Mouse (Mus musculus) macrophage (primary cell): ENCODE results near the gene Pou1f1. TPM values are rescaled to one million over a fixed set of nuclear protein-coding genes. Genes with fewer than 3 reads are reported as not detected.

ENCODE experiments used
- H3K27ac ChIP-seq: fragments of 350-480 bp; formaldehyde crosslinking; 2 replicates; pipeline ENCODE4 v1.9.0; 2021
- H3K36me3 ChIP-seq: fragments of 350-480 bp; formaldehyde crosslinking; 2 replicates; pipeline ENCODE4 v1.9.0; 2021; ENCODE audit errors: inconsistent target
- H3K4me3 ChIP-seq: fragments of 350-480 bp; formaldehyde crosslinking; 2 replicates; pipeline ENCODE4 v1.9.0; 2021; ENCODE audit errors: inconsistent target
- H3K79me2 ChIP-seq: fragments of 350-480 bp; formaldehyde crosslinking; 2 replicates; pipeline ENCODE4 v1.9.0; 2021; ENCODE audit errors: inconsistent target
- WGBS: methylation state at CpG from one replicate; pipeline ENCODE4 v1.1.7; 2026; ENCODE audit warnings: inconsistent platforms; ENCODE audit not compliant: missing documents; 5-methylcytosine and 5-hydroxymethylcytosine counted together
- polyA plus RNA-seq: library from polyadenylated mRNA; stranded (reverse); fragments of 250-400 nt; gene quantifications from 3 replicates; pipeline ENCODE4 v1.2.4, GENCODE M21; 2018; ENCODE audit warnings: inconsistent platforms
- total RNA-seq, 78 experiments: library from RNA; depleted of rRNA; stranded (reverse); fragments of 250-400 nt; gene quantifications; 1 replicate in 9 of 78; 2 replicates in 24 of 78; 3 replicates in 43 of 78; 4 replicates in 2 of 78; pipeline ENCODE4 v1.2.4; 2018; ENCODE audit warnings: inconsistent platforms in 56 of 78

Pou1f1 gene
- under 1 TPM in 1 of 26 experiments, not detected in 25; 0.37 TPM for total RNA-seq (2018; cell fraction: chromatin; rRNA removed)
- total RNA-seq (2018; cell fraction: cytosol; rRNA removed), result not detected
- under 1 TPM in 1 of 26 experiments, not detected in 25; 0.52 TPM for total RNA-seq (2018; cell fraction: nucleus; rRNA removed)
- not detected in 3 replicates for polyA plus RNA-seq

GRCm38 (mm10) chr16:65520211-65520610, at the start of gene Pou1f1:
Gene Pou1f1, plus strand, starts transcription at chr16:65520511.
- no peaks in the 10 kb centered on the region for H3K36me3 ChIP-seq
- H3K79me2 ChIP-seq, result no peaks in the 10 kb centered on the region
- no peak within 1 kb of the TSS for H3K27ac ChIP-seq
- H3K4me3 ChIP-seq, result no peak within 1 kb of the TSS
- 84% methylated on average over 6 of the region's 6 CpGs for WGBS

- Histone ChIP-seq H3K4me3 (no peak overlapping the region), H3K27ac (peak overlapping the region; percentile 19; the same call in 1 of the 2 replicates), H3K79me2 (no peaks in the 10 kb centered on the region), H3K36me3 (no peaks in the 10 kb centered on the region)
- WGBS, result 4% methylated on average over 4 of the region's 4 CpGs
Measured at GRCm38 (mm10) chr16:65470650-65471049, 49.7 kb upstream of the Pou1f1 start.

GRCm38 (mm10) chr16:65472472-65473001, 47.8 kb upstream of the Pou1f1 start:
- H3K4me3 ChIP-seq, result no peak overlapping the region
- no peaks in the 10 kb centered on the region for H3K36me3 ChIP-seq
- H3K27ac ChIP-seq, result no peak overlapping the region
- no peaks in the 10 kb centered on the region for H3K79me2 ChIP-seq
- 21% methylated on average over 5 of the region's 5 CpGs for WGBS

- H3K4me3 ChIP-seq, result no peak overlapping the region
- H3K36me3 ChIP-seq, result no peaks in the 10 kb centered on the region
- H3K27ac ChIP-seq, result no peak overlapping the region
- WGBS, result 72% methylated on average over 6 of the region's 6 CpGs
- no peaks in the 10 kb centered on the region for H3K79me2 ChIP-seq
Measured at GRCm38 (mm10) chr16:65485726-65486125, 34.6 kb upstream of the Pou1f1 start.

GRCm38 (mm10) chr16:65496030-65496429, 24.3 kb upstream of the Pou1f1 start:
- H3K79me2 ChIP-seq, result no peaks in the 10 kb centered on the region
- H3K36me3 ChIP-seq, result no peaks in the 10 kb centered on the region
- no peak overlapping the region for H3K4me3 ChIP-seq
- H3K27ac ChIP-seq, result no peak overlapping the region
- WGBS, result 20% methylated on average over 5 of the region's 5 CpGs

- Histone ChIP-seq H3K4me3 (no peak overlapping the region), H3K36me3 (no peaks in the 10 kb centered on the region), H3K79me2 (no peaks in the 10 kb centered on the region), H3K27ac (no peak overlapping the region)
- 30% methylated on average over 2 of the region's 2 CpGs for WGBS
Measured at GRCm38 (mm10) chr16:65497049-65497448, 23.3 kb upstream of the Pou1f1 start.

- H3K4me3 ChIP-seq, result no peak overlapping the region
- H3K79me2 ChIP-seq, result no peaks in the 10 kb centered on the region
- H3K27ac ChIP-seq, result no peak overlapping the region
- no peaks in the 10 kb centered on the region for H3K36me3 ChIP-seq
- 86% methylated on average over 7 of the region's 7 CpGs for WGBS
Measured at GRCm38 (mm10) chr16:65514223-65514622, 6.1 kb upstream of the Pou1f1 start.

- no peaks in the 10 kb centered on the region for H3K36me3 ChIP-seq
- no peak overlapping the region for H3K27ac ChIP-seq
- WGBS, result 100% methylated on average over 2 of the region's 2 CpGs
- H3K79me2 ChIP-seq, result no peaks in the 10 kb centered on the region
- H3K4me3 ChIP-seq, result no peak overlapping the region
Measured at GRCm38 (mm10) chr16:65526004-65526403, 5.7 kb downstream of the Pou1f1 start.

- Histone ChIP-seq H3K27ac (no peak overlapping the region), H3K36me3 (no peaks in the 10 kb centered on the region), H3K79me2 (no peaks in the 10 kb centered on the region), H3K4me3 (no peak overlapping the region)
- WGBS, result 83% methylated on average over 5 of the region's 5 CpGs
Measured at GRCm38 (mm10) chr16:65526695-65527094, 6.4 kb downstream of the Pou1f1 start.

- no peaks in the 10 kb centered on the region for H3K79me2 ChIP-seq
- H3K36me3 ChIP-seq, result no peaks in the 10 kb centered on the region
- no peak overlapping the region for H3K27ac ChIP-seq
- 70% methylated on average over 5 of the region's 5 CpGs for WGBS
- H3K4me3 ChIP-seq, result no peak overlapping the region
Measured at GRCm38 (mm10) chr16:65529589-65529988, 9.3 kb downstream of the Pou1f1 start.

- Histone ChIP-seq H3K79me2 (no peaks in the 10 kb centered on the region), H3K4me3 (no peak overlapping the region), H3K36me3 (no peaks in the 10 kb centered on the region), H3K27ac (no peak overlapping the region)
- 93% methylated on average over 6 of the region's 8 CpGs for WGBS
Measured at GRCm38 (mm10) chr16:65531663-65532062, 11.4 kb downstream of the Pou1f1 start.

GRCm38 (mm10) chr16:65533315-65533999, 13.1 kb downstream of the Pou1f1 start:
- H3K79me2 ChIP-seq, result no peaks in the 10 kb centered on the region
- no peak overlapping the region for H3K27ac ChIP-seq
- 0 out of 2 replicates have a peak, but pooled peaks cover under 1% of the 10 kb centered on the region for H3K36me3 ChIP-seq
- H3K4me3 ChIP-seq, result no peak overlapping the region
- 16% methylated on average over 12 of the region's 12 CpGs for whole genome bisulfite sequencing

GRCm38 (mm10) chr16:65543676-65544293, 23.5 kb downstream of the Pou1f1 start:
- Histone ChIP-seq H3K36me3 (peaks cover 78% of the 10 kb centered on the region), H3K79me2 (peaks cover 6% of the 10 kb centered on the region; the same call in 1 of the 2 replicates), H3K27ac (no peak overlapping the region), H3K4me3 (no peak overlapping the region)
- 92% methylated on average over 11 of the region's 11 CpGs for WGBS

GRCm38 (mm10) chr16:65548960-65549359, 28.6 kb downstream of the Pou1f1 start:
- peaks cover 31% of the 10 kb centered on the region for H3K36me3 ChIP-seq
- WGBS, result 10% methylated on average over 7 of the region's 7 CpGs
- H3K79me2 ChIP-seq, result peaks cover 41% of the 10 kb centered on the region
- no peak overlapping the region for H3K27ac ChIP-seq
- no peak overlapping the region for H3K4me3 ChIP-seq

- Histone ChIP-seq H3K79me2 (peaks cover 59% of the 10 kb centered on the region), H3K36me3 (peaks cover 14% of the 10 kb centered on the region; the same call in 1 of the 2 replicates), H3K27ac (no peak overlapping the region), H3K4me3 (no peak overlapping the region)
- 93% methylated on average over 13 of the region's 13 CpGs for whole genome bisulfite sequencing
Measured at GRCm38 (mm10) chr16:65550814-65551213, 30.5 kb downstream of the Pou1f1 start.
